Mouse (Mus musculus): ENCODE data around the gene Gm7029.

DNA sequence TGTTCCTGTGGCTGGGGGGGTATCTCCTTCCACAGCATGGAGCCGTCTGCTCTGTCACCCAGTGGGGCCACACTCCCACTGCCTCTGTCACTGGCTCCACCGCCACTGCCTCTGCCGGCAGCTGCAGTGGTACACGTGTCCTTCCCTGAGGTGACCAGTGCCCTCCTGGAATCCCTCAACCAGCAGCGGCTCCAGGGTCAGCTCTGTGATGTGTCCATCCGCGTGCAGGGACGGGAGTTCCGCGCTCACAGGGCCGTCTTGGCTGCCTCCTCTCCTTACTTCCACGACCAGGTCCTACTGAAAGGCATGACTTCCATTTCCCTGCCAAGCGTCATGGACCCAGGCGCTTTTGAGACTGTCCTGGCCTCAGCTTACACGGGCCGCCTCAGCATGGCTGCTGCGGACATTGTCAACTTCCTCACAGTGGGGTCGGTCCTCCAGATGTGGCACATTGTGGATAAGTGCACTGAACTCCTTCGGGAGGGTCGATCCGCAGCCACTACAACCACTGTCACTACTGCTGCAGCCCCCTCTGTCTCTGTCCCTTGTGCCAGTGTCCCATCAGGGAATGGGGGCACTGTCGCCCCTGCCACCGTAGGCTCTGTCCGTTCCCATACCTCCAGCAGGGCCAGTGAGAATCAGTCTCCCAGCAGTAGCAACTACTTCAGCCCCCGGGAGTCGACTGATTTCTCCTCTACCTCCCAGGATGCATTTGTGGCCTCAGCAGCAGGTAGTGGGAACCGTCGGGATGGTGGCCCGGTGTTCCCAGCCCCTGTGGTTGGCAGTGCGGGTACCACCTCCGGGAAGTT lies 43.4 kb downstream of the Gm7029 start:
- TF ChIP-seq POLR2A (IDR thresholded peaks at IDR 0.05; ENCODE audit: control insufficient read depth in 1 of 2, insufficient read depth in 1 of 2, low read depth in 1 of 2, low read length in 2 of 2, poor library complexity in 1 of 2) = no peak
- TF ChIP-seq GATA1 (IDR thresholded peaks at IDR 0.05; ENCODE audit: low read depth, low read length) = no peak
- TF ChIP-seq EP300 (IDR thresholded peaks at IDR 0.05; ENCODE audit: low read depth in 1 of 2, low read length in 2 of 2) = no peak
- TF ChIP-seq CTCF (IDR thresholded peaks at IDR 0.05 in 2 of 3, conservative IDR thresholded peaks at IDR 0.05 in 1 of 3; ENCODE audit: control insufficient read depth in 1 of 3, insufficient read depth in 1 of 3, low read depth in 2 of 3, low read length in 3 of 3, poor library complexity in 1 of 3, severe bottlenecking in 1 of 3) = no peak
